Mouse (Mus musculus): ENCODE results near the gene Fam114a1.

Fam114a1 gene

DNA sequence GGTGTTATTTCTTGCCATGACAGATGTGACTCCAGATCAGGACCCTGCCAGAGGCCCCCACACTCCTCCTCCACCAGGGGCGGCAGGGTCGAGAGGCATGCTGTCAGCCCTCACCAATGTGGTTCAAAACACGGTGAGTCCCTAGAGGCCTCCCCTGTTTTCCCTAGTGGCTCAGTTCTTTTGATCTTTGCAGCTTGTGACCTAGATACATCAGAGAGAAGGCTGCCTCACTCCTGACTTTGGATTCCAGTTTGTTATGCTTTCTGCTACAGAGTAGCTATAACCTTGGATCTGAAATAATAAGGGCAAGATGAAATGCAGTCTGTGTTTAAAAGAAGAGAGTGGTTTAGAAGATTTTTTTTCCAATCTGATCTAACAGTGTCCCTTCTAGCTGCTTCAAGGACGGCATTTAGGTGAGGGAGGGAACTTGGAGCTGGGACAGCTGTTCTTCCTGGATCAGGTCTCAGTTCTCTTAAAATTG lies 36.2 kb downstream of the Fam114a1 start:
- no peak for DNase-seq

DNA sequence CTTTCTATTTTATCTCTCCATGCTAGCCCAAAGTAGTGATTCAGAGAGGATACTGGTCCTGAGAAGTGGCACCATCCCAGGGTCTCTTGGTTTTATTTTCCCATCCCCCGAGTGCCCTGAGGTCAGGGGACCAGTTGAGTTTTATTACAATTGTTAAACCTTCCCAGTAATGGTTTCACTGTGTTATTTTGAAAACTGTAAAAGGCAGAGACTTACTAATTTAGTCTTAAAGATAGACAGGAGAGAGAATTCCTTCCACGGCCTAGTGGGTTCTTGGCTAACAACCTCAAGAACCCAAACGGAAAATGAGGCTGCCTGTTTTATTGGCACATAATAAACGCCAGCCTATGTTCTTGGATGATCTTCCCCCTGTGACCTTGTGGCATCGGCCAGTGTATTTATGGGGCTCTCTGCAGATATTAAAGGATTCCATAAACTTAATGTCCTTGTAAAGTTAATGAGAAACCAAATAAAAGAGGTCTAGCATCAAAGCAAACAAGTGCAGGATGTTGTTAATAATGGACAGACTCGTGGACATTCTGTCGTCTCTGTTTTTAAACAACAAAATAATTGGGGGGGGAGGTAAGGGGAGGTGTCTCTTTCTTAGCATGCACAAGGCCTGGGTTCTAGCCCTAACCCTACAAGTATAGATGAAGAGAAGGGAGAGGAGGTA lies 42.2 kb downstream of the Fam114a1 start:
- no peak for DNase-seq

DNA sequence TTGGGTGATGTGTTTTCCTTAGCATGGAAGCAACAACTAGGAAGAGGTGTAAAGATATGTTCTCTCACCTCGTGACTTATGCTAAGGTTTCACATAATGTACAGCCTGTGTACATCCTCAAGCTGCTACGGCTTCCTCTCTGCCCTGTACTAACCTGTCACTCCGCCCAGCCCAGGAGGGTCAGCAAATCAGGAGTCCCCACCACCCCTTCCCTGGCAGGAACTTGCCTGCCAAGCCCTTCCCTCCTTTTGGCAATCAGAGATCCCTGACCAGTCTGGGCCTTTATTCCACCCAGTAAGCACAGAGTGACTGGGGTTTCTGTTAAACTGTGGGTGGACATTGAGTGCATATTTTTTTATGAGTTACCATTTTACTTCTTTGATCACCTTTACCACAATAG lies 45.6 kb downstream of the Fam114a1 start:
- DNase-seq: no peak

DNA sequence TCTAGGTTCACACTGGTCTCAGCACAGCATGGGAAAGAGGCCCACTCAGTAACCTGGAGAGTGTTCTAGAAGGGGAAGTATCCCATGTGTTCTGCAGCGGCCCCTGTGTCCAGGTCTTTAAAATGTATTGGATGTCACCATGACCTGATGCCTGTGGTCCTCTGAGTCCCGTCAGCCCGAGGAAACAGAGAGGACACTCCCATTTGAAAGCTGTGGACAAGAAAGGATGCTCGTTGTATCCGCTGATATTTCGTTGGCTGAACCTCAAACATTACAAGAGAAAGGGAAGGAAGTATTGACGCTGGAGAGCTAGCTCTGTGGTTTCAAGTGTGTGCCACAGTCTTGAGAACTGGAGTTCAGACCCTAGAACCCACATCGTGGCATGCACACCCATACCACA lies 49.2 kb downstream of the Fam114a1 start:
- no peak for DNase-seq

DNA sequence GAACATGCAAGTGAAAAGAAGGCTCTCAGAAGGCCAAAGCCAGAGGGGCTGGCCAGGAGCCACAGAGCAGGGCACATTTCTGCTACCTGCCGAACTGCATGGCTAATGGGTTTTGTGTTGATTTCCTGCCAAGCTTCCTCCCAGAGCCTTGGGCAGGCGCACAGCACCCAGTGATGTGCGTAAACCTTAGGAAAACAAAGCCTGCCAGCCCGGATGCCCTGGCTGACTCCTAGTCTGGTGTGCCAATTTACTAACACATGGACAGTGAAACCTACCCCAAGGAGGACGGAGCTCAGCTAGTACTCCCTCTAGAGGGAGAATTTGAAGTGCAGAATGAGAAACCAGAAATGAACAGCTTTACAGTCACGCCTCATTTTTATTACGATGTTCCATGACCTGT lies 50.0 kb downstream of the Fam114a1 start:
- peak; percentile 62 for DNase-seq

DNA sequence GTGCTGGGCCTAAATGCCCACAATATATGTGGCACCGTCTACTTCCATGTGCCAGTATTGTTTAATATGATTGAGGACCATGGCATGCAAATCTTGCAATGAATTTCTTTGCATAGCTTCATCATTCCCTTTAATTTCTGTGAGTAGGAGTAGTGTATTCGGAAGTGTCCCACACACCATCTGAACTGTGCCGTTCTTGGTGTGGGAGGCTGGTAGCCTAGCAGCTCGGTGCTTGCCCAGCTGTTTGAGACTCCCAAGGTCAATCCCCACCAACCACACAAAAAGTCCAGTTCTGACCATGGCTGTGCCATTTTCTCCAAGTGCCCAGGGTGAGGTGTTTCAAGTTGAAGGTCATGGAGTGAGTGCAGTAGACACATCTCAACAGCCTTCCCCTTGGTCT lies 52.1 kb downstream of the Fam114a1 start:
- no peak for DNase-seq

DNA sequence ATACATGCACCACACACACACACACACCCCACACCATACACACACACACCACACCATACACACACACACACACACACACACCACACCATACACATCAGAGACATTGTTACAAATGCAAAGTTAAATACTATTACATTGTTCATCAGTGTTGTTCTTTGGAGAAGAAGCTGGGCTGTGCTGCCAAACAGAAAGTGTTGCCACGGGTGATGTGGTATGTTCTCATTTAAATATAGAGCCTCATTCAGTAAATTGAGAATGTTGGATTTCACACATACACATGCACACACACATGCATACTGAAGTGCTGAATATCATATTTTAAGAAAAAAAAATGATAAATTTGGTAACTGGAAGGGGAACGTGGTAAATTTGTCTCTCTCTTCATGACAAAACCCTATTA lies 54.8 kb downstream of the Fam114a1 start:
- no peak for DNase-seq

DNA sequence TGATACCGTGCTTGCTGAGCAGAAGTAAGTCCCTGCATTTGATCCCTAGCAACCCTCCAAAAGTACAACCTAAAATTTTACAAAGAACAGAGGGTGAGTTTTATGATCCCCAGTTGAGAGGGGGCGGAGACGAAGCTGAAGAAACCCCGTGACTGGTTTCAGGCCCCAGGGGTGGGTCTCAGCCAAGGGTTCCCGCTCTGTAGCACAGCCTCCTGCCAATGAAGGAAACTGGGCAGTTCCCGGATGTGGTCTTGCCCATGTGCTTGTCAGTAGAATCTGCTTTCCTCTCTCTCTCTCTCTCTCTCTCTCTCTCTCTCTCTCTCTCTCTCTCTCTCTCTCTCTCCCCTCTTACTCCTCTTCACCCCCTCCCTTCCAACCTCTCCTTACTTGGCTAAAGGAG lies 56.0 kb downstream of the Fam114a1 start:
- peak; percentile 52 for DNase-seq

DNA sequence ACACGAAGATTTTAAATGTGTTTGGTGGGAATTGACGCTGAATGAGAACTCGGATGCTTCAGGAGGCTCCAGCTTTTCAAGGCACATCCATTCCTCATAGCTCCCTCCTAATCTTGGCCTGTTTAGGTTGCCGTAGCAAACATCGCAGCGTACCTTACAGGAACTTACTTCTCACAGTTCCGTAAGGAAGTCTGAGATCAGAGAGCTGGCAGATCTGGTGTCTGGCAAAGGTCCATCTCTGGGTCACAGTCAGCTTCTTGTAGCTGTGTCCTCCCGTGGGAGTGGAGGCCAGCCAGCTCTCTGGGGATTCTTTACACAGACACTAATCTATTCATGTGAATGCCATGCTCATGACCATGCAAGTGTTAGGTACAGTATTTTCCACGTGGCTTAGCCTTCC lies 56.9 kb downstream of the Fam114a1 start:
- DNase-seq: no peak

DNA sequence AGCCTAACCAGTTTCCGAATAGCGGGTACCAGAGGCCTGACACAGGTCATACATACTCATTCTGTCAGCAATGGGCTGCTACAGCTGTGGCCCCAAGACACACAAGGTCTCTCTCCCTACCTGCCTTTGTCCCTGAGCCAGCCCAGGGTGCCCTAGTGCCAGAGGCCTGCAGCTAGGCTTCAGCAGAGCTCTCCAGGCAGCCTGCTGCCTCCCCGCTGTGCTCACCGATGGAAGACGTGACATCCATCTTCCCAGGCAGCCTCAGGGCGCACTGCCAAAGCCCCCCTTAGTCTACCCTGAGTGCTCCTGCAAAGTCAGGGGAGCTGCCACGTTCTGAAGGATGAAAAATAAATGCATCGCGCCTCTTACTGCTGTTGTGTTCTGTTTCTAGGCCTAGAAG lies 58.1 kb downstream of the Fam114a1 start:
- DNase-seq: no peak

DNA sequence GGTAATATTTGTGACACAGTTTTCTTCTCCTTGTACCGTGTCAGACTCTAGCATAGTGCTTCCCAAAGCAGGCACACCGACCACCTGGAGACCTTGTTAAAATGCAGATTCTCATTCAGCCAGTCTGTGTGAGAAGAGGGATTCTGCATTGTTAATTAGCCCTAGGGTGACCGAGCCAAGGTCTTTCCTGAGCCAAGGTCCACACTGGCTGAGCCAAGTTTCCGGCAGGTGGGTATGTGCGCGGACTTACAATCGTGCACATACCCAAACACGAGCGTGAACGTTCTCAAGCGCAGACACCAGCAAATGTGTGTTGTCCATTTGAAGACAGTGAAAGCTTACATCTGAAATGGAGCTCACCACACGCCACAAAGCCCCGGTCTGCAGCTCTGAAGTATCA lies 66.7 kb downstream of the Fam114a1 start:
- DNase-seq: no peak

DNA sequence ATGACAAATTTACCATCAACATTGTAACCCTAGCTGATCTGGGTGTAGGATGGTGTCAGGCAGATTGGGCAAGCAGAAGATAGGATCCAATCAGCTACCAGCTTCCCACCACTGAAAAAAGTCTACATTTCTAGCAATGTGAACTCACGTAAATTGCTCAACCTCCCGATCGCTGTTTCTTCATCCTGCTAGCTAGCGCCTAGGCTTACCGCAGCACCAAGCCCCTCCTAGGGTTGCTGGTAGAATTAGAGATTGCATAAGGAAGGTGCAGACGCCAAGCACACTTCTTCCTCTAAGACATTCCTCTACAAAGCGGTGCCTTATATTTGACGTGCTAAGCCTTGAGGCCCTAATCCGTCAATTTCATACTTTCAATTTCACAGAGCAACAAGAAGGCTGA lies 68.4 kb downstream of the Fam114a1 start:
- no peak for DNase-seq

DNA sequence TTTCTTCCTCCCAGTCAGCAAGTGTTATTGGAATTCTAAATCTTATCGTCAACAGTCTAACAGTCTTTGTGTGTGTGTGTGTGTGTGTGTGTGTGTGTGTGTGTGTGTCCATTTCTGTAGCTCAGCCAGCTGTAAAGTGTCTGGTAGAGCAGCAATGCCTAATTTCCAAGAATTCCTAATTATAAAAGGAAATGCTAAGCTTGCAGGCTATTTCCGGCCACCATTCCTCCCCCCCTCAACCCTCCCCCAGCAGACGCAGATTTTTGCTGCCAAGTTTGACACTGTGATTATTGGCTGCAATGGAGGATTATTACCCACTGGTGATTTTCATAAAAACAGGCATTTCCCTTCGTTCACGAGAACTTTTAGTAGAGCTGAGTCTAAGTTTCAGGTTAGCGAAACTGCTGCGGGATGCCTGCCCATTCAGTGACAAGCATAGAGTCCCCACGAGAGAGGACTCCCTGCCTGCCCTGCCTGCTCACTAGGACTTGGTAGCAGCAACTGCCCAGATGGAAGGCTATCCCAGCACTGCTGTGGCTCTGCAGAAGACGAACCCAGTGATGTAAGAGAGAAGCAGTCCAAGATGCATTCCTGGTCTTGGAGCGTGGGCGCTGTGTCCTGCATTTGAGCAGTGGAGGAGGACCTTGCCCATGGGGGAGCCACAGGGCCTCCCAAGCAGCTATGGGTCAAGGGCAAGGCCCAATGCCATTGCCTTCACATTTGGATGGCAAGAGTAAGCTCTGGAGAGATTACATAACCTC lies 69.1 kb downstream of the Fam114a1 start:
- DNase-seq: peak; percentile 67

DNA sequence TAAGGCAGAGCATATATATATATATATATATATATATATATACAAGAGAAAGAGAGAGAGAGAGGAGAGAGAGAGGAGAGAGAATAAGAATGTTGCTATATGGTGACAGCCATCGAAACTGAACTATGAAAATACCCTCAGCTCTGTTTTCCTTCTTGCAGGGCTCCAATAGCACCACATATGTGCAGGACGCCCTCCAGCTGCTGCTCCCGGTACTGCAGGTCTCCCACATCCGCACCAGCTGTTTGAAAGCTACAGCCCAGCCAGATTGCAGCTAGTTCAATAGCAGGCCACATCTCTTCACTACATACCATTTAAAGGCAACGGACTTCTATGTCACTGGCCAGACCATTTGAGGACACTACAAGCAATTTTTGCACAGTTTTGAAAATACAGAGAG lies 70.6 kb downstream of the Fam114a1 start:
- DNase-seq: peak; percentile 32

DNA sequence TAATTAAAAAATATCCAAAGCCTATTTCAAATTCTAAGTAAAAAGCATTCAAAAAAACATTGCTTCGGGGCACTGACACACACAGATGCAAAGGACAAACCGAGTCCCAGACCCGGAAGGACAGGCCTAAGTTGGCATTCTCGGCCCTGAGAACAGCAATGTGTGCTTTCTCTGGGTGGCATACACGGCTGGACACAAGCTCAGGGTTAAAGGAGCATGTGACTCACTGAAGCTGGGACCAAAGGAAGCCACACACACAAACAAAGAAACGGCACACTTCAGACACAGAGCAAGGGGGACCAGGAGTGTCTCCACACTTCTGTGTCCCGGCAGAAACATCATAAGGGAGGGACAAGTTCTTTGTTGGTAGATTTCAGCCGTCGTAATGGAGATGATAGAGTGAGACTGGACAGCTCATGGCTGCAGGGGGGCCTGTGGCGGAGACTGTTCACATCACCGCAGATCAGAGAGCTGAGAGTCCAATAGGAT lies 73.6 kb downstream of the Fam114a1 start:
- DNase-seq: no peak

DNA sequence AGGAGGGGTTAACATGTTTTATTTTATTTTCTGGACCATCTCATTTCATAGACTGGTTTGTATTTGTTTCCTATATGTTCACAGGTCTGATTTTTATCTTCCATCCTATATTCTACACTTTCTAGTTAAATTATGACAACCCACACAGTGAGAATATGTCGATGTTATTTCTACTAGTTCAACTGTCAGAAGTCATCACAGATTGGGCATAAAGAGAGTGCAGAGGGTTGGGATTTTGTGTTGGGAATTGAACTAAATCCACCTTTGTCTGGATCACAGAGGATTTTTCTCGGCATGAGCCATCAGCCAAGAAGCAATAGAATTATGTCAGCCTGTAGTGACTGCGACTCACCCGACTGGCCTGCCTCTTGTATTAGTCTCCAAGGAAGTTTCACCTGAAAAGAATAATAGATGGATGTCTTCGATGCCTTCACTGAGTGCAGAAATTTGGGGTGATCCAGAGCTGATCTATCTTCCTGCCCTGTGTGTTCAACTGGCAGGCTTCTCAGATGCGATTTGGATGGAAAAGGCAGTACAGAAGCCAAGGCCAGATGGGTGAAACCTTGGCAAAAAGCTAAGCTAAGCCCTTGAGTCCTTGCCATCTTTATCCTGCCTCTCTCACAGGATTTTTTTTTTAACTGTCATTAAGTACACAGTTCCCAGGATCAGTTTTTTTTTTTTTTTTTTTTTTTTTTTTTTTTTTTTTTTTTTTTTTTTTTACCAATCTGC lies 75.9 kb downstream of the Fam114a1 start:
- DNase-seq: no peak

DNA sequence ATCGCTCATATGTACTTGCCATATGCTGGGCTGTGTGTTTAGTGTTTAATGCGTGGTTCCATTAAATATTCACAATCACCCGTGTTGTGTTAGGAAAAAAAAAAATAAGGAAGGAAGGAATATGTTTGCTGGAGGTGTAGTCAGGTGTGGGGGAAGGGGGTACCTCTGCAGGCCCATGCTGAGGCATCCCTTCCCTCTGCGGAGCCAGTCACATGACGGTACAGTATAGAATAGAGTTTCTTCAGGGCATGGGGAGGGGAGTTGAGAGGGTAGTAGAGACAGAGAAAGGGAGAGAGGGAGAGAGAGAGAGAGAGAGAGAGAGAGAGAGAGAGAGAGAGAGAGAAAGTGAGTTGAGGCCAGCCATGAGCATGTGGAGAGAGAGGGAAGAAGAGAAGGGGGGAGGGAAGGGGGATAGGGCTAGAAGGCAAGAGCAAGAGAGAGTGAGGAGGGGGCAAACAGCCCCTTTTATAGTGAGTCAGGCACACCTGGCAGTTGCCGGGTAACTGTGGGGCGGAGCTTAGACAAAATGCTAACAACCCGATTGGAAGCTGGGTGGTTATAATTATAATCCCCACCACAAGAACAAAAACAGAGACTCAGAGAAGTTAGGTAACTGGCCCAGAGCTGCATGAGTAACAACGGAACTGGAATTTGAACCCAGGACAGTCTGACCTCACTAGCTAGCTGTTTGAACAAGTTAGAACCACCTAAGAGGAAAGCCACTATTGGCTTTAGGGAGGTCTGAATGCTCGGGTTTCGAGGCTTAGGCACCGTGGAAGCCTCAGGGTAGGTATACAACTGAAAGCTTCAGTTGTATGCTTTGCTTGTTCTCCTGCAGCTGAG lies 76.8 kb downstream of the Fam114a1 start:
- DNase-seq: no peak

DNA sequence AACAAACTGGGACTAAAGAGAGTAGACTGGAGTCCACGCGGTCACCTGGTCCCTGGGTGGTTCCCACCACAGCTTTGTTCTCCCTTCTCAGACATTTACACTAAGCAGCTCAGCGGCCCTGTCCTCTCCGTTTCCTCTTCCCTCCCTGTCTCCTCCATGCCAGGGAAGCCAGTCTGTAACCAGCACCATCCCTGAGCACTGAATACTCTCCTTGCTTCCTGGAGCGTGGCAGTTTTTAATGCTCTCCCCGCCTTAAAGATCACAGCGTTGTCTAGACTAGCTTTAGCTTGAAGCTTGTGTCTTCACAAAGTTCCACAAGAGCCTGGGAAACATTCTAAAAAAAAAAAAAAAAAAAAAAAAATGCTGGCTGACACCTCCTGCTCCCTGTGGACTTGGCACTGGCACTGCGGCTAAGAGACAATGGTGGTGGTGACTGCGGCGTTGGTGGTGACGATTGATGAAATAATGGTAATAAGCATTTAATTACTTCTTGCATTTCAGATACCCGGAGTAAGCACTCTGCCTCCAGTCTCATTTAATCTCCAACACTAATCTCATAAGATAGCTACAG lies 77.5 kb downstream of the Fam114a1 start:
- DNase-seq: no peak

DNA sequence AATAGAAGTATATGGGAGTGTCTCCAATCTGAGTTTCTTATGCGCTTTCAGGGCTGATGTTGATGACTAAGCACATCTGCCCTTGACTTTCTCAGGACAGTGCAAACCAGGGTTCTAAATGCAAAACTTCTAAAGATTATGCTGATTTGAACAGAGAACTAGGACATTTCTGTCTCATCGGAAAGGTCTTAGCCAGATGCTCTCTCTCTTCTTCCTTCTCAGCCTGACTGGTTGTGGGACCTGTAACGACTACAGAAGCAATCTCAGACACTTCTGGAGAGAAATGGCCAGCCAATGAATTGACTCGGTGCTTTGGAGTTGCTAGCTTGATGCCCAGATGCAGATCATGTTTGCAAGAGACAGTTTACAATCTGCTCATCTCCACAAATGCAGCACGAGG lies 80.0 kb downstream of the Fam114a1 start:
- DNase-seq: no peak

DNA sequence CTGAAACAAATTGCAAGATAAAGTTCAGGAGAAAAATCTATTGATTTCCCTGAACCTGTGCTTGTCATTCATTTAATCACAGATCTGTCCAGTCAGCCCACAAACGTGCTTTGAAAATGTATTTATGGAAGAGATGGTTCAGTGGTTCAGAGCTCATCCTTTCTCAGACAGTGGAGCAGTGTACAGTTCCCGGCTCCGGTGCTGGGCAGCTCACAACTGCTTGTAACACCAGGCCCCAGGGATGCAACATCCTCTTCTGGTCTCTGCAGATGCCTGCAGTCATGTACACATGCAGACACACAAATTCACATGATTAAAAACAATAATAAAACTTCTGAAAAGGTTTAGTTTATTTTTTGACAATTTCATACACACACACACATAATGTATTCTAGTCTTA lies 81.6 kb downstream of the Fam114a1 start:
- DNase-seq: no peak

DNA sequence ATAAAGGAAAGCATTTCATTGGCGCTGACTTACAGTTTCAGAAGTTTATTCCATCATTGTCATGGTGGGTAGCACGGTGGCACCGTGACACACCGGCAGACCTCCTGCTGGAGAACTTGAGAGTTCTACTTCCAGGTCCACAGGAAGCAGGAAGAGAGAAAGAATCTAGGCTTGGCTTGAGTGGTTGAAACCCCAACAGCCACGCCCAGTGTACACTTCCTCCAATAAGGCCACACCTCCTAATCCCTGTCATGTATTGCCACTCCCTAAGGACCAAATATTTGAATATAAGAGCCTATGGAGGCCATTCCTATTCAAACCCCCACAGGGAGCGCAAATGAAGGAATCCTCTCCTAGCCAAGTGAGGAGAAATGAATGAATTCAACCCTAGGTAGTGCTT lies 87.7 kb downstream of the Fam114a1 start:
- peak; percentile 35 for DNase-seq

DNA sequence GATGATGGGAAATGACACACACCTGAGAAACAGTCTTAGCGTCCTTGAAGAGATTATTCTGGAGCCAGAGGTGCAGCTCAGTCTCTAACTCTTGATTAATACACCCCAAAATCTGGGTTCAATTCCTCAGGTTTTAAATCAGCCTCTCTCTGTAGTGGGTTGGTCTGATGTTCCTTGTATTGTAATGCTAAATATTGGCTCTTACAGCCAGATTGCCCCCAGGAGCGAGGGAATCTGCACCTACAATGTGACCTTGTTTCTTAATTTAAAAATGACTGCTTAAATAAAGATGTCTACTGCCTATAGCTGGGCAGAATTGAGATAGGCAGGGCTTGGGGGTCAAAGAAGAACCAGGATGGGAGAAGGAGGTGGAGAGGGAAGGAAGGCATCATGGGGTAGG lies 89.9 kb downstream of the Fam114a1 start:
- no peak for DNase-seq

DNA sequence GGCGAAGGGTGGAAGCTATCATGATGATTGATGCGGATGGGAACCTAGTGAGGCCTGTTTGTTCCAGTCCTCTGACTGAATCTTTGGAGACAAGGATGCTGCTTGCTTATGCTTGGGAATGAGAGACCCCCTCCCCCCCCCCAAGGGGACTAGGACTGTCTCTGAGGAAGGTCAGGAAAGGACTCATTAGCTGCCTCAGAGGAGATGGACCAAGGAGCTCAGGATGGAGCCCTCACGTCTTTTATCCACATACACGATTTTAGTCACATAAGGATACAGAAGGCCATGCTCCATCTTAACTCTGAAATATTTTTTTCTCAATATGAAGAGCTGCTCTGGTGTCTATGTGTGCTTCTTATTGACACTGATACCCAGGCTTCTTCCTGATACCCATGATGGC lies 92.4 kb downstream of the Fam114a1 start:
- no peak for DNase-seq

Data from lung, postnatal 10 days (tissue).